Mouse (Mus musculus) CH12.LX (cell line): ENCODE measurements around the gene Gm7879.
A peak's percentile ranks its signal among the peaks of the same experiment; 100 is the strongest.

Source experiments
- CHD1 ChIP-seq: IDR thresholded peaks from 2 replicates; pipeline ENCODE4 v1.6.1; 2012; ENCODE audit warnings: low read depth, low read length, improper control_type of control experiment, inconsistent platforms
- CTCF ChIP-seq, 2 experiments: IDR thresholded peaks in 1 of 2; conservative IDR thresholded peaks in 1 of 2; 2 replicates each; pipeline ENCODE4 v1.5.1; 2011 to 2012; ENCODE audit warnings: low read depth in 2 of 2, low read length in 2 of 2, improper control_type of control experiment in 1 of 2, inconsistent platforms in 1 of 2, mild to moderate bottlenecking in 1 of 2, moderate library complexity in 1 of 2
- EP300 ChIP-seq: IDR thresholded peaks from 2 replicates; pipeline ENCODE4 v1.6.1; 2011; ENCODE audit warnings: low read length, improper control_type of control experiment
- GABPA ChIP-seq: IDR thresholded peaks from 2 replicates; pipeline ENCODE4 v1.6.1; 2012; ENCODE audit warnings: low read depth, low read length, improper control_type of control experiment, inconsistent platforms; ENCODE audit not compliant: insufficient replicate concordance
- IRF4 ChIP-seq: IDR thresholded peaks from 2 replicates; pipeline ENCODE4 v1.6.1; 2014; ENCODE audit warnings: low read depth, mild to moderate bottlenecking, inconsistent platforms, low read length, improper control_type of control experiment
- MAFK ChIP-seq: IDR thresholded peaks from 2 replicates; pipeline ENCODE4 v1.6.1; 2011; ENCODE audit warnings: low read length, improper control_type of control experiment; ENCODE audit not compliant: insufficient replicate concordance
- MEF2A ChIP-seq: IDR thresholded peaks from 2 replicates; pipeline ENCODE4 v1.6.1; 2014; ENCODE audit warnings: low read depth, mild to moderate bottlenecking, inconsistent platforms, low read length, improper control_type of control experiment, borderline replicate concordance
- NRF1 ChIP-seq: IDR thresholded peaks from 2 replicates; pipeline ENCODE4 v1.6.1; 2014; ENCODE audit warnings: low read depth, mild to moderate bottlenecking, inconsistent platforms, low read length, improper control_type of control experiment, moderate library complexity
- POLR2A ChIP-seq: IDR thresholded peaks from 2 replicates; pipeline ENCODE4 v1.6.1; 2011; ENCODE audit warnings: low read depth, mild to moderate bottlenecking, improper control_type of control experiment, low read length
- RCOR1 ChIP-seq: conservative IDR thresholded peaks from 2 replicates; pipeline ENCODE4 v1.6.1; 2012; ENCODE audit warnings: low read depth, mild to moderate bottlenecking, inconsistent platforms, low read length, improper control_type of control experiment
- TCF12 ChIP-seq: IDR thresholded peaks from 2 replicates; pipeline ENCODE4 v1.6.1; 2014; ENCODE audit warnings: low read depth, mild to moderate bottlenecking, inconsistent platforms, low read length, improper control_type of control experiment
- USF1 ChIP-seq: IDR thresholded peaks from 2 replicates; pipeline ENCODE4 v1.6.1; 2014; ENCODE audit warnings: low read depth, mild to moderate bottlenecking, inconsistent platforms, low read length, improper control_type of control experiment
- ZC3H11A ChIP-seq: IDR thresholded peaks from 2 replicates; pipeline ENCODE4 v1.6.1; 2012; ENCODE audit warnings: low read depth, mild to moderate bottlenecking, inconsistent platforms, low read length, improper control_type of control experiment

GRCm38 (mm10) chr5:43948748-43949275, 35.9 kb downstream of the Gm7879 start:
- TF ChIP-seq RCOR1, result peak; percentile 68; the same call in 1 of the 2 replicates
- peak; percentile 88 for TF ChIP-seq IRF4
- TF ChIP-seq MAFK, result peak; percentile 31; the same call in 1 of the 2 replicates
- no peak for TF ChIP-seq GABPA
- peak; percentile 68; the same call in 1 of the 2 replicates for TF ChIP-seq EP300
- peak; percentile 53; the same call in 1 of the 2 replicates for TF ChIP-seq TCF12
- TF ChIP-seq CHD1, result 0 out of 2 replicates have a peak, but pooled peaks have one; percentile 61
- 0 out of 2 replicates have a peak, but pooled peaks have one; percentile 24 for TF ChIP-seq NRF1
- peak; percentile 38; the same call in 1 of the 2 replicates for TF ChIP-seq POLR2A
- TF ChIP-seq CTCF (conservative IDR thresholded peaks at IDR 0.05 in 1 of 2, IDR thresholded peaks at IDR 0.05 in 1 of 2; ENCODE audit: low read depth in 2 of 2, low read length in 2 of 2), result no peak
- no peak for TF ChIP-seq USF1
- TF ChIP-seq MEF2A, result peak; percentile 53
- TF ChIP-seq ZC3H11A, result no peak
